8 mouse cellular contexts compared by ENCODE assay signal in genomic region chr10:128612433-128613153, GRCm38 (mm10). TPM values are rescaled to one million over a fixed set of nuclear protein-coding genes. Genes with fewer than 3 reads are reported as not detected.
DNase-seq lines count a peak whose midpoint lies in the region; ATAC-seq and TF ChIP-seq lines count a peak whose summit lies in the region.

No protein-coding gene starts in this region.

- 11% methylated on average over 16 of the region's 16 CpGs for WGBS in kidney, adult 2 months
- WGBS in limb, embryonic 12.5 days = 16% methylated on average over 16 of the region's 16 CpGs
- WGBS in midbrain, embryonic 14.5 days = 16% methylated on average over 16 of the region's 16 CpGs

- no peaks in the 10 kb centered on the region for H3K36me3 ChIP-seq in kidney, adult 2 months (ENCODE audit: control insufficient read depth, insufficient read depth, low read length)
- H3K36me3 ChIP-seq in limb, embryonic 12.5 days = no peaks in the 10 kb centered on the region
- no peaks in the 10 kb centered on the region for H3K36me3 ChIP-seq in midbrain, embryonic 14.5 days (ENCODE audit: control insufficient read depth, insufficient read depth, low read length)

- no peak overlapping the region for H3K9ac ChIP-seq in limb, embryonic 12.5 days (replicated peaks)
- 0 out of 2 replicates have a peak overlapping the region, but pooled peaks have one; percentile 17 for H3K9ac ChIP-seq in midbrain, embryonic 14.5 days (replicated peaks; ENCODE audit: low read length)

- peak overlapping the region; percentile 27; the same call in 1 of the 2 replicates for H3K4me2 ChIP-seq in limb, embryonic 12.5 days
- H3K4me2 ChIP-seq in midbrain, embryonic 14.5 days (ENCODE audit: low read length) = 0 out of 2 replicates have a peak overlapping the region, but pooled peaks have one; percentile 11

- peak; percentile 61; the same call in 1 of the 2 replicates for ATAC-seq in limb, embryonic 12.5 days (ENCODE audit: insufficient number of reproducible peaks, insufficient read depth, low FRiP score, low TSS enrichment, low read depth)
- ATAC-seq in midbrain, embryonic 14.5 days (ENCODE audit: low FRiP score, low TSS enrichment) = no peak

- H3K9me3 ChIP-seq in limb, embryonic 12.5 days = no peaks in the 10 kb centered on the region
- H3K9me3 ChIP-seq in midbrain, embryonic 14.5 days (ENCODE audit: control insufficient read depth, low read length) = no peaks in the 10 kb centered on the region

- TF ChIP-seq CTCF in kidney, adult 2 months (conservative IDR thresholded peaks at IDR 0.05; ENCODE audit: insufficient read depth, insufficient read length, low read depth, low read length) = peak; percentile 91

- no peaks in the 10 kb centered on the region for H3K4me1 ChIP-seq in kidney, adult 2 months (ENCODE audit: control insufficient read depth, insufficient read depth, low read length)
- H3K4me1 ChIP-seq in limb, embryonic 12.5 days (replicated peaks) = no peaks in the 10 kb centered on the region
- H3K4me1 ChIP-seq in midbrain, embryonic 14.5 days (ENCODE audit: control insufficient read depth, insufficient read depth, low read length) = no peaks in the 10 kb centered on the region

- TF ChIP-seq POLR2A in kidney, adult 2 months (IDR thresholded peaks at IDR 0.05; ENCODE audit: low read depth, low read length) = no peak

- no peak overlapping the region for H3K4me3 ChIP-seq in kidney, adult 2 months (ENCODE audit: insufficient read depth, low read depth, low read length)
- no peak overlapping the region for H3K4me3 ChIP-seq in limb, embryonic 12.5 days (replicated peaks)
- H3K4me3 ChIP-seq in midbrain, embryonic 14.5 days (replicated peaks; ENCODE audit: low read depth, low read length) = no peak overlapping the region

- DNase-seq in urinary bladder, adult 18-20 months (ENCODE audit: low spot score in 2 of 2) = peak; percentile 46 to 56
- no peak for DNase-seq in urinary bladder, postnatal 10 days (ENCODE audit: low spot score)
- DNase-seq in embryo, embryonic 9.5 days (ENCODE audit: extremely low spot score) = peak; percentile 74
- DNase-seq in heart, adult 8-10 months (ENCODE audit: low spot score) = peak; percentile 72
- DNase-seq in kidney, adult 2 months = peak; percentile 83
- peak; percentile 91 for DNase-seq in midbrain, embryonic 14.5 days
- peak; percentile 45 to 75 for DNase-seq in spleen, adult 18-20 months

- no peaks in the 10 kb centered on the region for H3K27me3 ChIP-seq in kidney, adult 2 months (replicated peaks; ENCODE audit: control insufficient read depth, insufficient read depth, low read length)
- no peaks in the 10 kb centered on the region for H3K27me3 ChIP-seq in limb, embryonic 12.5 days
- H3K27me3 ChIP-seq in midbrain, embryonic 14.5 days (ENCODE audit: control insufficient read depth, insufficient read depth, low read length) = no peaks in the 10 kb centered on the region

- H3K27ac ChIP-seq in kidney, adult 2 months (ENCODE audit: insufficient read depth, low read depth, low read length) = no peak overlapping the region
- H3K27ac ChIP-seq in limb, embryonic 12.5 days = no peak overlapping the region
- H3K27ac ChIP-seq in midbrain, embryonic 14.5 days (replicated peaks; ENCODE audit: low read depth, low read length) = no peak overlapping the region

RNA-seq across cellular contexts. Expression of gene Rps26, which starts 14.0 kb away (rescaled TPM):
- 100 to 1,000 TPM; 142 to 284 (median 234) TPM for total RNA-seq in heart, adult 8-10 months (2022)
- 520 and 798 TPM in 2 replicates for polyA plus RNA-seq in kidney, adult 2 months (2012; rRNA removed)
- 753 and 757 TPM in 2 replicates for polyA plus RNA-seq in limb, embryonic 12.5 days (2016; fragmentation: Nextera tagmentation; extraction: Ambion mirVana)
- polyA plus RNA-seq in midbrain, embryonic 14.5 days (2014; fragmentation: Nextera tagmentation; extraction: Ambion mirVana) = 529 and 586 TPM in 2 replicates

RNA-seq across cellular contexts. Expression of gene Erbb3, which starts 23.1 kb away (rescaled TPM):
- total RNA-seq in heart, adult 8-10 months (2022) = 1 to 10 TPM; 6.9 to 8.5 (median 7.9) TPM
- polyA plus RNA-seq in kidney, adult 2 months (2012; rRNA removed) = 26.9 and 30.2 TPM in 2 replicates
- polyA plus RNA-seq in limb, embryonic 12.5 days (2016; fragmentation: Nextera tagmentation; extraction: Ambion mirVana) = 15.4 and 16.6 TPM in 2 replicates
- 0.26 and 0.47 TPM in 2 replicates for polyA plus RNA-seq in midbrain, embryonic 14.5 days (2014; fragmentation: Nextera tagmentation; extraction: Ambion mirVana)

RNA-seq across cellular contexts. Expression of gene Ikzf4, which starts 33.2 kb away (rescaled TPM):
- total RNA-seq in heart, adult 8-10 months (2022) = 1 to 10 TPM in 1 of 4 experiments, under 1 TPM in 3; 0.49 to 2.3 (median 0.55) TPM
- 2.9 and 3.2 TPM in 2 replicates for polyA plus RNA-seq in kidney, adult 2 months (2012; rRNA removed)
- polyA plus RNA-seq in limb, embryonic 12.5 days (2016; fragmentation: Nextera tagmentation; extraction: Ambion mirVana) = 3.4 and 4.0 TPM in 2 replicates
- polyA plus RNA-seq in midbrain, embryonic 14.5 days (2014; fragmentation: Nextera tagmentation; extraction: Ambion mirVana) = 21.2 and 23.6 TPM in 2 replicates

RNA-seq across cellular contexts. Expression of gene Pa2g4, which starts 46.8 kb away (rescaled TPM):
- total RNA-seq in heart, adult 8-10 months (2022) = 10 to 100 TPM; 35.0 to 47.9 (median 39.4) TPM
- 18.5 and 25.1 TPM in 2 replicates for polyA plus RNA-seq in kidney, adult 2 months (2012; rRNA removed)
- polyA plus RNA-seq in limb, embryonic 12.5 days (2016; fragmentation: Nextera tagmentation; extraction: Ambion mirVana) = 199 and 206 TPM in 2 replicates
- 122 and 142 TPM in 2 replicates for polyA plus RNA-seq in midbrain, embryonic 14.5 days (2014; fragmentation: Nextera tagmentation; extraction: Ambion mirVana)

Comparison
In these comparisons a context has a peak if more than half of its experiments do, and no peak if none do; other contexts are left out.
1. RNA of gene Erbb3, which starts 23.1 kb away (polyA plus RNA-seq): 26.9 to 30.2 TPM in kidney, adult 2 months and 15.4 to 16.6 TPM in limb, embryonic 12.5 days; 0.26 to 0.47 TPM in midbrain, embryonic 14.5 days; every median in the first group is over 10 times any median in the second.